Mouse (Mus musculus): ENCODE measurements around the gene Cux2. TPM values are rescaled to one million over a fixed set of nuclear protein-coding genes. Genes with fewer than 3 reads are reported as not detected.

Cux2 gene
- 5.6 and 6.4 TPM in 2 replicates for polyA plus RNA-seq (2012; rRNA removed)

GRCm38 (mm10) chr5:122050017-122050831 is at the start of gene Cux2:
Gene Cux2 (minus strand): TSS chr5:122050102.
- DNase-seq = peak; percentile 71
- WGBS = under 1% methylated on average over 81 of the region's 90 CpGs
- H3K4me1 ChIP-seq (ENCODE audit: control insufficient read depth, insufficient read depth, low read length) = no peaks in the 10 kb centered on the region
- TF ChIP-seq POLR2A (IDR thresholded peaks at IDR 0.05; ENCODE audit: borderline replicate concordance, extremely low read depth, low read depth, low read length) (no peak), CTCF (IDR thresholded peaks at IDR 0.05; ENCODE audit: insufficient read depth, low read length) (0 out of 2 replicates have a peak, but pooled peaks have one; percentile 12)
- H3K4me3 ChIP-seq (replicated peaks; ENCODE audit: extremely low read depth, low read depth, low read length) = peak within 1 kb of the TSS; percentile 69

DNA sequence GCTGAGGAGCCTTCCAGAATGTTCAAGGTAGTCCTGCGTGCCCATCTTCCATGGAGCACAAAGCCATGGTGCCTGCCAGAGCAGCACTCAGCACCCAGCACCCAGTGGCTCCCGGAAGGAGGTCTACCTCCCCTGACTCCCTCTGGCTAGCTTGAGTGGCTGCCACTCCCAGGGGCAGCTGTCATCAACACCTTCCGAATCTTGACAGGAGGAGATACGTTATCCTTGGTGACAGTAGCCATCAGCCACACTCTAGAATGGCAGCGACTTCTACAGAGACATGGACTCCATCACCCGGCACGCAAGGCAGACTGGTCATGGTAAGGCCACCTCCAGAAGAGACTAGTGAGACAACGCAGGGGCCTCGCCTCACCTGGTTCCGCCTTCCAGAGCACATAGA is 44.5 kb upstream of the Cux2 start:
- WGBS = 77% methylated on average over 10 of the region's 10 CpGs
- H3K4me3 ChIP-seq (replicated peaks; ENCODE audit: extremely low read depth, low read depth, low read length) = no peak overlapping the region
- H3K4me1 ChIP-seq (ENCODE audit: control insufficient read depth, insufficient read depth, low read length) = no peaks in the 10 kb centered on the region
- no peak for DNase-seq
- TF ChIP-seq POLR2A (IDR thresholded peaks at IDR 0.05; ENCODE audit: borderline replicate concordance, extremely low read depth, low read depth, low read length) = no peak
- TF ChIP-seq CTCF (IDR thresholded peaks at IDR 0.05; ENCODE audit: insufficient read depth, low read length) = no peak

DNA sequence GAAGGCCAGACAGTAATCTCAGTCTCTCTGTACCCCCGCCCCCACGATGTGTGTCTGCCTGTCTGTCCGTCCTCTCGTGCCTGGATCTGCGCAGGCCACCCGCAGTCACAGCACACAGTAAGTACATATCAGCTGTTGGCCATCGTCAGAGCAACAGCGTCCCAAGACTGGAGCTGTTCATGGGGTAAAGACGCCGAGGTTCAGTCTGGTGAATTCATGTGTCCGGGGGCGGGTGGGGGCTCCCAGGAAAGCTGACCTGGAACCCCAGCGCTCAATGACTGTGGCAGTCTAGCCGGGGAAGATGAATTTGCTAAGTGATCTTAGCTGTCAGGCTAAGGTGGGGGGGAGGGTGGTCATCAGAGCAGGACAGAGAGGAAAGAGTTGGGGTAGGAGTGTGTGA is 43.8 kb upstream of the Cux2 start:
- no peak for TF ChIP-seq POLR2A (IDR thresholded peaks at IDR 0.05; ENCODE audit: borderline replicate concordance, extremely low read depth, low read depth, low read length)
- no peak for TF ChIP-seq CTCF (IDR thresholded peaks at IDR 0.05; ENCODE audit: insufficient read depth, low read length)
- Histone ChIP-seq H3K4me3 (replicated peaks; ENCODE audit: extremely low read depth, low read depth, low read length) (no peak overlapping the region), H3K4me1 (ENCODE audit: control insufficient read depth, insufficient read depth, low read length) (no peaks in the 10 kb centered on the region)
- 81% methylated on average over 14 of the region's 14 CpGs for WGBS
- no peak for DNase-seq

DNA sequence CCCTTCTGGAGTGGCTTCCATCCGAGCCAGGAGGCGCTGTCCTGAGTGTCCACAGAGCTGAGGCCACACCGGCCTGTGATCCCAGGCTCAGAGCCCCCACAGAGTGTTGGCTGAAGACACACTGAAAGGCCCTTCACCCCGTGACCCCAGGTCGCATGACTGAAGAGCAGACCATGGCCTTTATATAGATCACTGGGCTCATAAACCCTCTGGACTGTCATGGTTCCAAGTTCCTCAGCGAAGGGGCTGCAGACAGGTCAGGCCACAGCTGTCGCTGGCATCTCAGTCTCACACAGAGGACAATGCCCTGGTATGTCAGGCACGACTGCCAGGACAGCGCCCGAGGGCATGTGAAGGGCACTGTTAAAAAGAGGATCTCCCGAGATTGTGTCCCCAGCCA is 42.9 kb upstream of the Cux2 start:
- DNase-seq = no peak
- 63% methylated on average over 11 of the region's 11 CpGs for WGBS
- Histone ChIP-seq H3K4me3 (replicated peaks; ENCODE audit: extremely low read depth, low read depth, low read length) (no peak overlapping the region), H3K4me1 (ENCODE audit: control insufficient read depth, insufficient read depth, low read length) (no peaks in the 10 kb centered on the region)
- TF ChIP-seq POLR2A (IDR thresholded peaks at IDR 0.05; ENCODE audit: borderline replicate concordance, extremely low read depth, low read depth, low read length) = no peak
- no peak for TF ChIP-seq CTCF (IDR thresholded peaks at IDR 0.05; ENCODE audit: insufficient read depth, low read length)

DNA sequence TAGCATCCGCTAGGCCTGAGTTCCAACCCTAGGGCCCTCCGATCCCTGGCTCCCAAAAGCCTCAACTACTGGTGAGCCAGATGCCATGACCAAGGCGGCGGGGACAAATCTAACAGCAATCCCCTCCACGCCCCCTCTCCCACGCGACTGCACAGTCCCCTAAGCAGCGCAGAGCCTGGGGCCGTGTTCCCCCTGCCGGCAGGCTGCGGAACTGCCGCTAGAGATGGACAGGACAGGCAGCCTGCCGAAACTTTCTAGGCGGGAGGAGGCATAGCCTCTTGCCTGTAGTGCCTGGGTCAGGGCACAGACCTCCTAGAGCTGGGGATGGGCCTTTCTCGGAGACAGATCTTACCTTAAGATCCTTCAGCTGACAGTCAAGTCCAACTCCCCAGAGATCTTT is 41.2 kb upstream of the Cux2 start:
- no peak for TF ChIP-seq POLR2A (IDR thresholded peaks at IDR 0.05; ENCODE audit: borderline replicate concordance, extremely low read depth, low read depth, low read length)
- TF ChIP-seq CTCF (IDR thresholded peaks at IDR 0.05; ENCODE audit: insufficient read depth, low read length) = peak; percentile 48; the same call in 1 of the 2 replicates
- WGBS = 12% methylated on average over 15 of the region's 15 CpGs
- Histone ChIP-seq H3K4me1 (ENCODE audit: control insufficient read depth, insufficient read depth, low read length) (no peaks in the 10 kb centered on the region), H3K4me3 (replicated peaks; ENCODE audit: extremely low read depth, low read depth, low read length) (no peak overlapping the region)
- peak; percentile 27 for DNase-seq

DNA sequence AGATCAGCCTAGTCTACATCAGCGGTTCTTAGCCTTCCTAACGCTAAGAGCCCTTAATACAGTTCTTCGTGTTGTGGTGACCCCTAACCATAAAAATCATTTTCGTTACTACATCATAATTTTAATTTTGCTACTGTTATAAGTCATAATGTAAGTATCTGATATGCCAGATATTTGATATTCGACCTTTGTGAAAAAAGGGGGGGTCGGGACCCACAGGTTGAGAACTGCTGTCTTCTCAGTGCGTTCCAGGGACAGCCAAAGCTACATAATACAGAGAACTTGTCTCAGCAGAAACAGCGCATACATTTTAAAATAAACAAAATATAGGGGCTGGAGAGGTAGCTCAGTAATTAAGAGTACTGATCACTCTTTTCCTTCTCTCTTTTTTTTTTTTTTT is 39.8 kb upstream of the Cux2 start:
- no peak for DNase-seq
- H3K4me3 ChIP-seq (replicated peaks; ENCODE audit: extremely low read depth, low read depth, low read length) = no peak overlapping the region
- TF ChIP-seq CTCF (IDR thresholded peaks at IDR 0.05; ENCODE audit: insufficient read depth, low read length) (no peak), POLR2A (IDR thresholded peaks at IDR 0.05; ENCODE audit: borderline replicate concordance, extremely low read depth, low read depth, low read length) (no peak)
- WGBS = 76% methylated on average over 8 of the region's 8 CpGs
- no peaks in the 10 kb centered on the region for H3K4me1 ChIP-seq (ENCODE audit: control insufficient read depth, insufficient read depth, low read length)

GRCm38 (mm10) chr5:122088917-122089316 is 39.0 kb upstream of the Cux2 start:
- TF ChIP-seq CTCF (IDR thresholded peaks at IDR 0.05; ENCODE audit: insufficient read depth, low read length) = peak; percentile 97
- no peak for TF ChIP-seq POLR2A (IDR thresholded peaks at IDR 0.05; ENCODE audit: borderline replicate concordance, extremely low read depth, low read depth, low read length)
- H3K4me1 ChIP-seq (ENCODE audit: control insufficient read depth, insufficient read depth, low read length) = no peaks in the 10 kb centered on the region
- no peak overlapping the region for H3K4me3 ChIP-seq (replicated peaks; ENCODE audit: extremely low read depth, low read depth, low read length)
- 2% methylated on average over 5 of the region's 5 CpGs for WGBS
- DNase-seq = peak; percentile 82

DNA sequence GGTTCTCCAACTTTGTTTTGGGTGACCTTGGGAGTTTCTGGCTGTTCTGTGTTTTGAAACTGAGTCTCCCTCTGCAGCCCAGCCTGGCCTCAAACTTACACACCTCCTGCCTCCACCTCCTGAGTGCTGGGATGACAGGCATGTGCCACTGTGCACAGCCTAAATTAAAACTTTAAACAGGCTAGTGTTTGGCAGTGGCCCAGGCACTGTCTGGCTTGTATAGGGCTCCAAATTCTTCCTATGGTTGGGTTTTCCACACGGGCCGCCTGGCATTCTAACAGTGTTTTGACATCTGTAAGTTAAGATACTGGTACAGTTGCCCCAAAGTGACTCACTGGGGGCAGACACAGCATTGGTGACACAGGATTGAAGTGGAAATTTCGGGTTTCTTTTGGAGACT is 36.2 kb upstream of the Cux2 start:
- 63% methylated on average over 3 of the region's 3 CpGs for WGBS
- no peak for DNase-seq
- no peaks in the 10 kb centered on the region for H3K4me1 ChIP-seq (ENCODE audit: control insufficient read depth, insufficient read depth, low read length)
- no peak overlapping the region for H3K4me3 ChIP-seq (replicated peaks; ENCODE audit: extremely low read depth, low read depth, low read length)
- TF ChIP-seq POLR2A (IDR thresholded peaks at IDR 0.05; ENCODE audit: borderline replicate concordance, extremely low read depth, low read depth, low read length) (no peak), CTCF (IDR thresholded peaks at IDR 0.05; ENCODE audit: insufficient read depth, low read length) (no peak)

GRCm38 (mm10) chr5:122085291-122085690 is 35.4 kb upstream of the Cux2 start:
- Histone ChIP-seq H3K4me1 (ENCODE audit: control insufficient read depth, insufficient read depth, low read length) (no peaks in the 10 kb centered on the region), H3K4me3 (replicated peaks; ENCODE audit: extremely low read depth, low read depth, low read length) (no peak overlapping the region)
- no peak for TF ChIP-seq CTCF (IDR thresholded peaks at IDR 0.05; ENCODE audit: insufficient read depth, low read length)
- no peak for TF ChIP-seq POLR2A (IDR thresholded peaks at IDR 0.05; ENCODE audit: borderline replicate concordance, extremely low read depth, low read depth, low read length)
- DNase-seq = no peak
- WGBS = 69% methylated on average over 7 of the region's 7 CpGs

DNA sequence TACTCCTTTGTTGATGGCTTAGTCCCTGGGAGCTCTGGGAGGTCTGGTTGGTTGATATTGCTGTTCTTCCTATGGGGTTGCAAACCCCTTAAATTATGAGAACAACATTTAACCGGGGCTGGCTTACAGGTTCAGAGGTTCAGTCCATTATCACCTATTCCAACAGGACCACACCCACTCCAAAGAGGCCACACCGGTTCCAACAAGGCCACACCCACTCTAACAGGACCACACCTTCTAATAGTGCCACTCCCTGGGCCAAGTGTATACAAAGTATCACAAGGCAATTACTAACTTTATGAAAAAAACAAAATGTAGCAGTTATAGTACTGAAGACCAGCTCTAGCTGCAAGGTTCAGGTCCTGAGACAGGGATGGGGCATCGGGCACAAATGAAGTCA is 34.6 kb upstream of the Cux2 start:
- no peak overlapping the region for H3K4me3 ChIP-seq (replicated peaks; ENCODE audit: extremely low read depth, low read depth, low read length)
- no peak for DNase-seq
- TF ChIP-seq POLR2A (IDR thresholded peaks at IDR 0.05; ENCODE audit: borderline replicate concordance, extremely low read depth, low read depth, low read length) (no peak), CTCF (IDR thresholded peaks at IDR 0.05; ENCODE audit: insufficient read depth, low read length) (no peak)
- H3K4me1 ChIP-seq (ENCODE audit: control insufficient read depth, insufficient read depth, low read length) = no peaks in the 10 kb centered on the region
- WGBS = 53% methylated on average over 3 of the region's 3 CpGs
